Mouse (Mus musculus): Measurements from ENCODE around the gene Donson. TPM values are rescaled to one million over a fixed set of nuclear protein-coding genes. Genes with fewer than 3 reads are reported as not detected.

Gene Donson
- polyA plus RNA-seq, 1 experiment: 12.2 TPM

- H3ac ChIP-seq (ENCODE audit: control insufficient read depth, insufficient read length, low read depth): no peak overlapping the region
- H3K79me3 ChIP-seq (ENCODE audit: low read depth): peaks cover 98% of the 10 kb centered on the region
- H3K79me2 ChIP-seq (ENCODE audit: control insufficient read depth, insufficient read depth): peaks cover 100% of the 10 kb centered on the region
- no peaks in the 10 kb centered on the region for H3K27me3 ChIP-seq (ENCODE audit: control insufficient read depth, insufficient read depth, insufficient read length)
- peaks cover 96% of the 10 kb centered on the region for H3K36me3 ChIP-seq (ENCODE audit: control insufficient read depth, insufficient read depth)
- no peak overlapping the region for H3K4me3 ChIP-seq (ENCODE audit: insufficient read depth, poor library complexity, severe bottlenecking)
- TF ChIP-seq MYOG (IDR thresholded peaks at IDR 0.05; ENCODE audit: control insufficient read depth, extremely low read depth, insufficient read length): no peak
- TF ChIP-seq CTCF (IDR thresholded peaks at IDR 0.05; ENCODE audit: control insufficient read depth, insufficient read depth, insufficient read length): no peak
- no peak for TF ChIP-seq CEBPB (IDR thresholded peaks at IDR 0.05; ENCODE audit: low read depth)
- TF ChIP-seq FOSL1 (IDR thresholded peaks at IDR 0.05; ENCODE audit: insufficient read depth, low read length, poor library complexity, severe bottlenecking): no peak
- TF ChIP-seq USF1 (IDR thresholded peaks at IDR 0.05; ENCODE audit: low read depth): no peak
- no peak for TF ChIP-seq MAX (IDR thresholded peaks at IDR 0.05)
- TF ChIP-seq MYOD1 (IDR thresholded peaks at IDR 0.05; ENCODE audit: control insufficient read depth, insufficient read length, low read depth): no peak
These were observed 33.3 kb downstream of the Donson start for GRCm38 (mm10) chr16:91655285-91655684.

DNA sequence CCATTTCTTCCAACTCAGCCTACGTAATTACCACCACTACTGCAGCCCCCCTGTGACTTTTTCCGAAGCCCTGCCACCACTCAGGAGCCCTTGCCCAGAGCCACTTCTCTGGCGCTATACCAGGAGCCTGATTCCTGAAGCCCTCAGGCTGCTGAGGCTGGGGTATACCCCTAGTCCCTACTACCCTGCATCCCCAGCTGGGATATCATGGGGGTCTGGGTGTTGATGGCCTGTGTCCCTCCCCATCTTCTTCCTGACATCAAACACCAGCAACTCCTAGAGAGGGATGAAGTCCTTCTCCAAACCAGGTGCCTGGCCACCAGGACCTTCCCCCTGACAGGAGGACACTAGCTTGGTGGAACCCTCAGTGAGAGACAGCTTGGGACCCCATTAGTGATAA, 36.4 kb downstream of the Donson start:
- Histone ChIP-seq H3K36me3 (ENCODE audit: control insufficient read depth, insufficient read depth) (peaks cover 65% of the 10 kb centered on the region), H3ac (ENCODE audit: control insufficient read depth, insufficient read length, low read depth) (no peak overlapping the region), H3K79me2 (ENCODE audit: control insufficient read depth, insufficient read depth) (peaks cover 96% of the 10 kb centered on the region), H3K4me3 (ENCODE audit: insufficient read depth, poor library complexity, severe bottlenecking) (no peak overlapping the region), H3K79me3 (ENCODE audit: low read depth) (peaks cover 89% of the 10 kb centered on the region), H3K27me3 (ENCODE audit: control insufficient read depth, insufficient read depth, insufficient read length) (no peaks in the 10 kb centered on the region)
- TF ChIP-seq CTCF (IDR thresholded peaks at IDR 0.05; ENCODE audit: control insufficient read depth, insufficient read depth, insufficient read length) (no peak), CEBPB (IDR thresholded peaks at IDR 0.05; ENCODE audit: low read depth) (no peak), MYOD1 (IDR thresholded peaks at IDR 0.05; ENCODE audit: control insufficient read depth, insufficient read length, low read depth) (no peak), MAX (IDR thresholded peaks at IDR 0.05) (no peak), FOSL1 (IDR thresholded peaks at IDR 0.05; ENCODE audit: insufficient read depth, low read length, poor library complexity, severe bottlenecking) (no peak), MYOG (IDR thresholded peaks at IDR 0.05; ENCODE audit: control insufficient read depth, extremely low read depth, insufficient read length) (no peak), USF1 (IDR thresholded peaks at IDR 0.05; ENCODE audit: low read depth) (no peak)

DNA sequence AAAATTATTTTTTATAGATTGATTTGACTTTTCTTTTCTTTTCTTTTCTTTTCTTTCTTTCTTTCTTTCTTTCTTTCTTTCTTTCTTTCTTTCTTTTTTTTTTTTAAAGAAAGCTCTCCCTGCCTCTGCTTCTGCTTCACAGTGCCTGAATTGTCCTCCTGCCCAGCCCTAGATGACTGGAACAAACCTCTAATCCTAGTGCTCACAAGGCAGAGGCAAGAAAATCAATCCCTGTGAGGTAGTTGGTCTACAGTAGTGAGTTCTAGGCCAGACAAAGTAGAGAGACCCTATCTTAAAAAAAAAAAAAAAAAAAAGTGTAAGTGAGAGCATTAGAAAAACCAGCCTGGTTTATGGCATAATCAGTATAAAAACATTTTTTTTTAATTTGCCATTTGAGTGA, 38.8 kb downstream of the Donson start:
- Histone ChIP-seq H3K4me3 (ENCODE audit: insufficient read depth, poor library complexity, severe bottlenecking) (no peak overlapping the region), H3K79me3 (ENCODE audit: low read depth) (peaks cover 81% of the 10 kb centered on the region), H3K36me3 (ENCODE audit: control insufficient read depth, insufficient read depth) (peaks cover 41% of the 10 kb centered on the region), H3ac (ENCODE audit: control insufficient read depth, insufficient read length, low read depth) (no peak overlapping the region), H3K79me2 (ENCODE audit: control insufficient read depth, insufficient read depth) (peaks cover 92% of the 10 kb centered on the region), H3K27me3 (ENCODE audit: control insufficient read depth, insufficient read depth, insufficient read length) (no peaks in the 10 kb centered on the region)
- TF ChIP-seq MAX (IDR thresholded peaks at IDR 0.05): no peak
- no peak for TF ChIP-seq CEBPB (IDR thresholded peaks at IDR 0.05; ENCODE audit: low read depth)
- no peak for TF ChIP-seq FOSL1 (IDR thresholded peaks at IDR 0.05; ENCODE audit: insufficient read depth, low read length, poor library complexity, severe bottlenecking)
- no peak for TF ChIP-seq MYOD1 (IDR thresholded peaks at IDR 0.05; ENCODE audit: control insufficient read depth, insufficient read length, low read depth)
- no peak for TF ChIP-seq USF1 (IDR thresholded peaks at IDR 0.05; ENCODE audit: low read depth)
- TF ChIP-seq MYOG (IDR thresholded peaks at IDR 0.05; ENCODE audit: control insufficient read depth, extremely low read depth, insufficient read length): no peak

DNA sequence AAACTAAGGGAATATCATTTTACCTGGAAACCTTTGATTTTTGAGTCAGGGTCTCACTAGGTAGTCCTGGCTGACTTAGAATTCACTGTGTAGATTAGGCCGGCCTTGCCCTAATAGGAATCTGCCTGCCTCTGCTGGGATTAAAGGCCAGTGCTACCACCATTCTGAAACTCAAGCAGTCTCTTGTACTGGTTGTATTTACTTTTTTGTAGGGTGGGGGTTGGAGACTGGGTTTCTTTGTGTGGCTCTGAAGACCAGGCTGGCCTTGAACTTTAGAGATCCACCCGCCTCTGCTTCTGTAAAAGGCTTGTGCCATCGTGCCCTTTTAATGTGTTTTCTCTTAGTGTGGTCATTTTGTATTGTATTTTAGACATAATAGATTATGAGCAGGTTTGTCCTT, 39.3 kb downstream of the Donson start:
- no peaks in the 10 kb centered on the region for H3K27me3 ChIP-seq (ENCODE audit: control insufficient read depth, insufficient read depth, insufficient read length)
- peaks cover 38% of the 10 kb centered on the region for H3K36me3 ChIP-seq (ENCODE audit: control insufficient read depth, insufficient read depth)
- H3K79me3 ChIP-seq (ENCODE audit: low read depth): peaks cover 81% of the 10 kb centered on the region
- H3K4me3 ChIP-seq (ENCODE audit: insufficient read depth, poor library complexity, severe bottlenecking): peak overlapping the region; percentile 67
- peaks cover 92% of the 10 kb centered on the region for H3K79me2 ChIP-seq (ENCODE audit: control insufficient read depth, insufficient read depth)
- H3ac ChIP-seq (ENCODE audit: control insufficient read depth, insufficient read length, low read depth): no peak overlapping the region
- TF ChIP-seq MYOD1 (IDR thresholded peaks at IDR 0.05; ENCODE audit: control insufficient read depth, insufficient read length, low read depth) (no peak), MAX (IDR thresholded peaks at IDR 0.05) (no peak), CEBPB (IDR thresholded peaks at IDR 0.05; ENCODE audit: low read depth) (no peak)

DNA sequence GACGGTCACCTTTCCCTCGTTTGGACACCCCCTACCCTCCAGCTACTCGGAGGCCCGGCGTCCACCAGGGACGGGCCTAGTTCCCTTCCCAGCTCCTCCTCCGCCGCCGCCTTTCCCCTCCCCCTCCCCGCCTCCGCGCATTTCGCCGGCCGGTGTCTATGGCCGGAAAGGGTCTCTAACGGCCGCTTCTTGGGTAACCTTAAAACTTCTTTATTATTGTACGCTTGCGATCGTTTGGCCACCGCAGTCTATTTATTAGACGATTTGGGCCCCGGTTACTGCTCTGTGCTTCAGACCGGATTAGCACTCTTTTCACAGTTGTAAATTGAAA, 40.4 kb downstream of the Donson start:
- TF ChIP-seq MYOG (IDR thresholded peaks at IDR 0.05; ENCODE audit: control insufficient read depth, extremely low read depth, insufficient read length): no peak
- TF ChIP-seq CEBPB (IDR thresholded peaks at IDR 0.05; ENCODE audit: low read depth): no peak
- TF ChIP-seq MAX (IDR thresholded peaks at IDR 0.05): no peak
- no peak for TF ChIP-seq USF1 (IDR thresholded peaks at IDR 0.05; ENCODE audit: low read depth)
- no peak for TF ChIP-seq FOSL1 (IDR thresholded peaks at IDR 0.05; ENCODE audit: insufficient read depth, low read length, poor library complexity, severe bottlenecking)
- no peaks in the 10 kb centered on the region for H3K27me3 ChIP-seq (ENCODE audit: control insufficient read depth, insufficient read depth, insufficient read length)
- H3K4me3 ChIP-seq (ENCODE audit: insufficient read depth, poor library complexity, severe bottlenecking): peak overlapping the region; percentile 67
- H3ac ChIP-seq (ENCODE audit: control insufficient read depth, insufficient read length, low read depth): peak overlapping the region; percentile 70
- H3K36me3 ChIP-seq (ENCODE audit: control insufficient read depth, insufficient read depth): peaks cover 31% of the 10 kb centered on the region
- H3K79me2 ChIP-seq (ENCODE audit: control insufficient read depth, insufficient read depth): peaks cover 92% of the 10 kb centered on the region
- peaks cover 81% of the 10 kb centered on the region for H3K79me3 ChIP-seq (ENCODE audit: low read depth)

- no peak for TF ChIP-seq USF1 (IDR thresholded peaks at IDR 0.05; ENCODE audit: low read depth)
- TF ChIP-seq MAX (IDR thresholded peaks at IDR 0.05): peak; percentile 72
- peak within 1 kb of the TSS; percentile 67 for H3K4me3 ChIP-seq (ENCODE audit: insufficient read depth, poor library complexity, severe bottlenecking)
- H3K79me2 ChIP-seq (ENCODE audit: control insufficient read depth, insufficient read depth): peaks cover 92% of the 10 kb centered on the region
These were observed 40.9 kb downstream of the Donson start, which contains the start of gene Son for GRCm38 (mm10) chr16:91647461-91648219. Gene Son, plus strand, starts transcription at chr16:91647506.

More at GRCm38 (mm10) chr16:91647461-91648219, 40.9 kb downstream of the Donson start, which contains the start of gene Son:
- peaks cover 29% of the 10 kb centered on the region for H3K36me3 ChIP-seq (ENCODE audit: control insufficient read depth, insufficient read depth)
- H3K79me3 ChIP-seq (ENCODE audit: low read depth): peaks cover 79% of the 10 kb centered on the region
- H3ac ChIP-seq (ENCODE audit: control insufficient read depth, insufficient read length, low read depth): peak within 1 kb of the TSS; percentile 70
- no peaks in the 10 kb centered on the region for H3K27me3 ChIP-seq (ENCODE audit: control insufficient read depth, insufficient read depth, insufficient read length)

All from C2C12 (cell line).